Mouse (Mus musculus) liver, postnatal 0 days (tissue): ENCODE measurements around the gene Mgll.

ENCODE experiments used
- CTCF ChIP-seq: sonication (generic); IDR thresholded peaks from 2 replicates; pipeline ENCODE4 v1.5.1; 2016; ENCODE audit warnings: antibody characterized with exemption, low read depth
- EP300 ChIP-seq: IDR thresholded peaks from 2 replicates; pipeline ENCODE4 v1.6.1; 2016; ENCODE audit warnings: antibody characterized with exemption, low read depth, mild to moderate bottlenecking

- no peak for TF ChIP-seq CTCF
- TF ChIP-seq EP300: no peak
Observed at GRCm38 (mm10) chr6:88826088-88826487, 101.9 kb downstream of the Mgll start.
